In genomic region chr3:65665977-65666766, GRCm38 (mm10) we compare ENCODE assay signal across 7 mouse cellular contexts. TPM values are rescaled to one million over a fixed set of nuclear protein-coding genes. Genes with fewer than 3 reads are reported as not detected.
A peak's percentile ranks its signal among the peaks of the same experiment; 100 is the strongest.
DNase-seq lines count a peak whose midpoint lies in the region; ATAC-seq lines count a peak whose summit lies in the region.

Gene Lekr1, plus strand, starts transcription at chr3:65666228.

- H3K9ac ChIP-seq in embryonic facial prominence, embryonic 14.5 days (ENCODE audit: low read depth, low read length): peak within 1 kb of the TSS; percentile 79
- peak within 1 kb of the TSS; percentile 76 for H3K9ac ChIP-seq in limb, embryonic 13.5 days
- H3K9ac ChIP-seq in midbrain, embryonic 15.5 days: peak within 1 kb of the TSS; percentile 66

- no peaks in the 10 kb centered on the region for H3K27me3 ChIP-seq in embryonic facial prominence, embryonic 14.5 days (replicated peaks; ENCODE audit: control insufficient read depth, insufficient read depth, low read length)
- no peaks in the 10 kb centered on the region for H3K27me3 ChIP-seq in limb, embryonic 13.5 days
- H3K27me3 ChIP-seq in midbrain, embryonic 15.5 days (replicated peaks): no peaks in the 10 kb centered on the region

- ATAC-seq in embryonic facial prominence, embryonic 14.5 days (ENCODE audit: low read depth): peak; percentile 91
- ATAC-seq in limb, embryonic 13.5 days (ENCODE audit: low FRiP score, low read depth): peak; percentile 91
- ATAC-seq in midbrain, embryonic 15.5 days (replicated peaks): peak; percentile 97

- peaks cover 6% of the 10 kb centered on the region; the same call in 1 of the 2 replicates for H3K4me1 ChIP-seq in embryonic facial prominence, embryonic 14.5 days (ENCODE audit: control insufficient read depth, insufficient read depth, low read length)
- H3K4me1 ChIP-seq in limb, embryonic 13.5 days: peaks cover 15% of the 10 kb centered on the region
- peaks cover 9% of the 10 kb centered on the region for H3K4me1 ChIP-seq in midbrain, embryonic 15.5 days

- no peaks in the 10 kb centered on the region for H3K9me3 ChIP-seq in embryonic facial prominence, embryonic 14.5 days (ENCODE audit: control insufficient read depth, low read length)
- H3K9me3 ChIP-seq in limb, embryonic 13.5 days: no peaks in the 10 kb centered on the region
- no peaks in the 10 kb centered on the region for H3K9me3 ChIP-seq in midbrain, embryonic 15.5 days

- DNase-seq in adrenal gland, postnatal 4 days (ENCODE audit: low spot score in 2 of 2): peak; percentile 78 to 87
- DNase-seq in embryonic facial prominence, embryonic 14.5 days (ENCODE audit: low spot score): peak; percentile 91
- DNase-seq in heart, adult 9 months (ENCODE audit: low spot score in 2 of 2): peak; percentile 87 to 89
- peak; percentile 92 for DNase-seq in kidney, adult 9 months
- peak; percentile 85 to 91 for DNase-seq in spleen, adult 18-20 months

- H3K27ac ChIP-seq in embryonic facial prominence, embryonic 14.5 days (replicated peaks; ENCODE audit: low read depth, low read length): no peak within 1 kb of the TSS; the same call in 1 of the 2 replicates
- H3K27ac ChIP-seq in limb, embryonic 13.5 days: peak within 1 kb of the TSS; percentile 44; the same call in 1 of the 2 replicates
- peak within 1 kb of the TSS; percentile 81 for H3K27ac ChIP-seq in midbrain, embryonic 15.5 days

- H3K4me3 ChIP-seq in embryonic facial prominence, embryonic 14.5 days (ENCODE audit: low read depth, low read length): peak within 1 kb of the TSS; percentile 80
- peak within 1 kb of the TSS; percentile 71 for H3K4me3 ChIP-seq in limb, embryonic 13.5 days
- peak within 1 kb of the TSS; percentile 78 for H3K4me3 ChIP-seq in midbrain, embryonic 15.5 days

- no peaks in the 10 kb centered on the region for H3K36me3 ChIP-seq in embryonic facial prominence, embryonic 14.5 days (ENCODE audit: control insufficient read depth, insufficient read depth, low read length)
- H3K36me3 ChIP-seq in limb, embryonic 13.5 days: no peaks in the 10 kb centered on the region
- no peaks in the 10 kb centered on the region for H3K36me3 ChIP-seq in midbrain, embryonic 15.5 days (replicated peaks)

- under 1% methylated on average over 53 of the region's 73 CpGs for WGBS in embryonic facial prominence, embryonic 14.5 days
- WGBS in limb, embryonic 13.5 days: 2% methylated on average over 73 of the region's 73 CpGs
- 2% methylated on average over 73 of the region's 73 CpGs for WGBS in midbrain, embryonic 15.5 days

- peak within 1 kb of the TSS; percentile 78 for H3K4me2 ChIP-seq in embryonic facial prominence, embryonic 14.5 days (ENCODE audit: low read depth, low read length)
- peak within 1 kb of the TSS; percentile 78 for H3K4me2 ChIP-seq in limb, embryonic 13.5 days (replicated peaks)
- H3K4me2 ChIP-seq in midbrain, embryonic 15.5 days: peak within 1 kb of the TSS; percentile 81

RNA-seq across cellular contexts. Expression of gene Lekr1, which starts in this region (rescaled TPM):
- total RNA-seq in adrenal gland, postnatal 4 days (2021): 1 to 10 TPM; 4.0 to 4.1 TPM
- 8.0 and 8.9 TPM in 2 replicates for polyA plus RNA-seq in embryonic facial prominence, embryonic 14.5 days (2014; fragmentation: Nextera tagmentation; extraction: Ambion mirVana)
- 7.8 and 9.8 TPM in 2 replicates for polyA plus RNA-seq in limb, embryonic 13.5 days (2015; fragmentation: Nextera tagmentation; extraction: Ambion mirVana)
- 5.7 and 6.5 TPM in 2 replicates for polyA plus RNA-seq in midbrain, embryonic 15.5 days (2015; fragmentation: Nextera tagmentation; extraction: Ambion mirVana)
